Mouse (Mus musculus): ENCODE data around the gene Hmg20a. TPM values are rescaled to one million over a fixed set of nuclear protein-coding genes. Genes with fewer than 3 reads are reported as not detected.

The Hmg20a gene
- total RNA-seq, 2 experiments from 2014 or later = 4.0 to 10.9 TPM

DNA sequence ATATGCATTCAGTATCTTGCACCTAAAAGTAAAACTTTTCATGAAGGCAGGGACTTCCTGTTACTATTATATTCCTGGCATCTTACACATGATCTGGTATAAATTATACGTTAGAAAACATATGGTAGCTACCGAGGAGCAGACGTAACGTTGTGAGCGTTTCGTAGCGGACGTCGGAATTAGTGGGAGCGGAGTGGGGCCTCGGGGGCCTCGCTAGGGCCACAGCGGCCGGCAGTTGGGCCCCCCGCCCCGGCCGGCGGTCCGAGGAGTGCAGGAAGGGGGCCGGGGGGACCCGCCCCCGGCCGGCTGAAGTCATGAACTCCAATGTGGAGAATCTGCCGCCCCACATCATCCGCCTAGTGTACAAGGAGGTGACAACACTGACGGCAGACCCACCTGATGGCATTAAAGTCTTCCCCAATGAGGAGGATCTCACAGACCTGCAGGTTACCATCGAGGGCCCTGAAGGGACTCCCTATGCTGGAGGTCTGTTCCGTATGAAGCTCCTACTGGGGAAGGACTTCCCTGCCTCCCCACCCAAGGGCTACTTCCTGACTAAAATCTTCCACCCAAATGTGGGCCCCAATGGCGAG is 19.0 kb downstream of the Hmg20a start:
- ATAC-seq (replicated peaks; ENCODE audit: low FRiP score, poor library complexity, severe bottlenecking) = peak; percentile 71; the same call in 1 of the 2 replicates

GRCm38 (mm10) chr9:56439699-56440098 is 21.3 kb downstream of the Hmg20a start:
- ATAC-seq (replicated peaks; ENCODE audit: low FRiP score, poor library complexity, severe bottlenecking) = no peak

DNA sequence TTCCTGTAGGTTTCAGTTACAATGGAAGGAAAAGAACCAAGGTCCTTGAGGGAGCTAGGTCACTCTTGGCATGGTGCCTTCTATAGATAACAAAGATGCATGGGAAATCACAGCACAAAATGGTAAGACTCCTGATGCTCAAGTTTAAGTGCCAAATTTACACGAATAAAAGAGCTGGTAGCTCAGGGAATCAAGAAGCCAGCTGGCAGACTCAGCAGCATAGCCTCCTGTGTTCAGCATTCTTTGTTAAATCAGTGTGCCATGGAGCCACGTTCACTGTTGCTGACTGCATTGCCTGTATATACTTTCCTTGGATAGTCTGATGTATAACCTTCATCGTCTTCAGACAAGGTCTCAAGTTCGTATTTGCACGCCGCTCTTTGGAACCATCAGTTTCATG is 33.2 kb downstream of the Hmg20a start:
- ATAC-seq (replicated peaks; ENCODE audit: low FRiP score, poor library complexity, severe bottlenecking) = no peak

DNA sequence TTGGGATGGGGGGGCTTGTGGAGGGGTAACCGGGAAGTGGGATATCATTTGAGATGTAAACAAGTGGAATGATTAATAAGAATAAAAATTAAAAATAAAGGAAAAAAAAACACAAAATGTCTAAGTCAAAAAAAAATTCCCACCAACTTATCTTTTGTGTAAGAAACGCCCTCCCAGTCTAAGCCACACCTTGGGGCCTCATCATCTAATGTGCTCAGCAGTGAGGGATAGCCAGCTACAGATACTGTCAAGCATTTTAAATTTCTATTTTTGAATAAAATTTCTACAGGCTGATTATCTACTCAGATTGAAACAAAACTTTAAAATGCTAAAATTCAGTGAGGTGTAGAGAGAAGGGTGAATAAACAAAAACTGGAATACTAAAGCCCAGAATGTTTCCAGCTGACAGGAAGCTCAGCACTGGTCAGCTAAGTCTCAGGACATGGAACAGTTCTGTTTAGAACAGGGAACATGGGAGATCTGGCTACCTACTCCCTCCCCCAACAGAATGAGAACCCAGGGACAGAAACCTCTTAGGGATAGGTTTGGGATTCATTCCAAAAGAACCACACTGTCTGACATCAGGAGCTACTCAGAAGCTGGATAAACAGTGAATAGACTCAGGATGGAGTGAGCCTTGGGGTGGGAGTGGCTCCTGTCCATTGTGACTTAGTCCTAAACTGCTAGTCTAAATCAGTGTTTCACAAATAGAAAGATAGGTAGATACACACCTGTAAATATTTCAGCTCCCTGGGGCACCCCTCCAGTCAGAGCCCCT is 34.8 kb downstream of the Hmg20a start:
- no peak for ATAC-seq (replicated peaks; ENCODE audit: low FRiP score, poor library complexity, severe bottlenecking)

GRCm38 (mm10) chr9:56456426-56456825 is 38.0 kb downstream of the Hmg20a start:
- no peak for ATAC-seq (replicated peaks; ENCODE audit: low FRiP score, poor library complexity, severe bottlenecking)

GRCm38 (mm10) chr9:56460987-56461386 is 42.6 kb downstream of the Hmg20a start:
- ATAC-seq (replicated peaks; ENCODE audit: low FRiP score, poor library complexity, severe bottlenecking) = no peak

DNA sequence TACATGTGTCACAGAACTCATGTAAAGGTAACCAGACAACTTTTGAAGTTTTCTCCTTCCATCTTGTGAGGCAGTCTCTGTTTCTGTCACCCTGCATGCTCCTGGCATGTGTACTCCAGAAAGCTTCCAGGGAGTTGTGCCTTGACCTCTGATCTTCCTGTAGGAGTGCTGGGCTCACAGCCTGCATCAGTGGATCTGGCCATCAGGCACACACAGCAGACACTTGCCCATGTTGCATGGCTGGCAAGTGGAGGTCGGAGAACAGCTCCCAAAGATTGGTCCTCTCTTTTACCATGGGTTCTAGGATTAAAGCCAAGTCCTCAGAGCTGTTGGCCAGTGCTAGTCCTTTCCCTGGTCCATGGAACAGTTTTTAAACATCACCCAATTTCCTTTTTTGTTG is 44.2 kb downstream of the Hmg20a start:
- ATAC-seq (replicated peaks; ENCODE audit: low FRiP score, poor library complexity, severe bottlenecking) = no peak

- no peak for ATAC-seq (replicated peaks; ENCODE audit: low FRiP score, poor library complexity, severe bottlenecking)
Observed at GRCm38 (mm10) chr9:56463046-56463445, 44.6 kb downstream of the Hmg20a start.

DNA sequence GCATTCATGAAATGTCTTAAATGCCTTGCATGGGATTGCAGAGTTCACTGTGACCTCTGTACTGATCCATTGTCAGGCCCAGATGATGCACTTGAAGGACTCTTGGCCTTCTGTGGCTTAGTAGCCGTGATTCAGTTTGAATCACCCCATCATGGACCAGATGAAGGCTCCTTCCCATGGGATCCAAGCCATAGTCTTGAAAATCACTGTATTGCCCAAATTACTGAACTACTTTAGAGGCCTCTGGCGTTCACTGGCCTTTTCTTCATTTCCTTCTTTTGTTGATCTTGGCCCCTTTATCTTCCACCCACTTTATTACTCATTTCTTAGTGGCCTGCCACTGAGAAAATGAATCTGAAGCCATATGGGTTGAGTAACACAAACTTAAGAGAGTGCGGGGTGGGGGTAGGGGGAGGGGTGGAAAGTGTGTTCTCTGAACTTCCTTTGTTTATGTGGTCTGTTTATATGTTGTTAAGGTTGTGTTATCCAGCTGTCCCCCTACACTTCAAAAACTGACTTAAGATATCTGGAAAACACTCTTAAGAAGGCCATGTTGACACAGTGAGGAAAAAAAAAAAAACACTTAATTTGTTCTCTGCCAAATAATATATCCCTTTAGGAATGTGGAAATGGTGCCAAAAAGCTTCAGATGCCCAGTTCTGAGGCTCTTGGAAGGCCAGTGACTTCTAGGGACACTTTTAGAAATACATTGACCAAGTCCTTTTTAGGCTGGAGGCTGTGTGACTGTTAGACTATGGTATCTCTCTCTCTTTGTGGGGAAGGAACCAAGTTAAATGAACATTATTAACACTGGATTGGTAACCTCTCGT is 45.5 kb downstream of the Hmg20a start:
- no peak for ATAC-seq (replicated peaks; ENCODE audit: low FRiP score, poor library complexity, severe bottlenecking)

DNA sequence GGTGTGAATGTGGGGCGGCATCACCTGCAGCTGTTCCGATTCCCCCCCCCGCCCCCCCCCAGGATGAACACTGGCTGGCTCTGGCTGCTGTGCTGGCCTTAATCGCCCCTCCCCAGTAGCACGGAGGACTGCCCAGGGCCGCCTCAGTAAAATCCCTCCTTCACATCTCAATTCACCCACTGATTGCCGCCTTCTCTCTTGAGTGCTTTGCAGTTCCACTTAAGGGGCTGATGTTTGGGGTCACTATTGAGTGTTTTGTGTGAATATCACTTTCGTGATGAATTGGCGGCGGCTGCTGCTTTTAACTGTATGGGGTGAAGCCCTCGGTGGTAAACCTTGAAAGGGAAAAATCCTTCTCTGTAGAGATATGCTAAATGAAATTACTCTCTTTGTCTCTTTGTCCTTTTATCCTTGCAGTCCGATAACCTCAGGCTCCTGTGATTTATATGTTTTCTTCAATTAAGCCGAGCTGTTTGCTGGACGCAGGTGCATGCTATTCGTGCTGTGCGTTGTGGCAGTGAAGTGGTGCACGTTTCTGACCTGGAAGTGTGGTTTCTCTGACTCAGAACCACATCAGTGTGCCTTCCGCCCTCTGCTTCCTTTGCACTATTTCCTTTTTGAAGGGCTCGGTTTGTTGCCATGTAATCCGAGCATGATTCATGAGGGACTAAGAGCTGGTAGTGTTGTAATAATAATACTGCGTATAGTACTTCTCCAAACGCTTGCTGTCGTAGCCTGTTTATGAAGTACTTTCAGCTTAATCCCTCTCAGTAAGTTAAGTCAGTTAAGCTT is 46.6 kb downstream of the Hmg20a start:
- no peak for ATAC-seq (replicated peaks; ENCODE audit: low FRiP score, poor library complexity, severe bottlenecking)

- no peak for ATAC-seq (replicated peaks; ENCODE audit: low FRiP score, poor library complexity, severe bottlenecking)
Observed at GRCm38 (mm10) chr9:56466251-56466650, 47.8 kb downstream of the Hmg20a start.

DNA sequence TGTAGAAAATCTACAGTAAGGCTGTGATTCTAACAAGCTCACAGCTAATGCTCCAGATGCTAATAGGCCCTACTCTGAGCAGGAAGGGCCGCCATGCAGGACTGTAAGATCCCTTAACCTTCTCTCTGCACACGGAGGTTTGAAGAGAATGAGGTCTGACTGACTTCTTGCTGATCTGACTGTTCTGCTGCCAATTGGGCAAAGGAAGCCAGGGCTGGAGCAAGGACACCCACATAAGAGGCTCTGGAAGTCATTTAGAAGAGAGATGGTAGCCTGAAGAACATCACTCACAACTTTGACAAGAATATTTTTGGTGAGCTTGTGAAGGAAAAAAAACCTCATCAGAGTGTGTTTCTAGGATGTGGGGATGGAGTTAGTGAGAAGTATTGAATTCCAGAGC is 51.2 kb downstream of the Hmg20a start:
- ATAC-seq (replicated peaks; ENCODE audit: low FRiP score, poor library complexity, severe bottlenecking) = no peak

DNA sequence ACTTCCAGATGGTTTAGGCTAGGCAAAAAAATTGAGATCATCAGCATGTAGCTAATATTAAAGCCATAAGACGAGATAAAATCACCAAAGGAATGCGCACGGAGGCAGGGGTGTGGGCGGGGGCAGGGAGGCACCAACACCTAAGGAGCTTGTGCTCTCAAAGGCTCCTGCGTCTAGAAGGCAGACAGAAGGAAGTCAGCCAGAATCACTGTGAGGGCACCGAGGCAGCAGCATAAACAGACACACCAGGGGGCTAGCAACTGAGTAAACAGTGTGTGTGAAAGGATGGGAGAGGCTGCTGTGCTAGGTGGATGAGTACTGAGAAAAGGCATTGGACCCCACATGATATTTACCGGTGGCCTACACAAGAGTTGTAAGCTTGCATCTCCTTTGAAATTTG is 51.9 kb downstream of the Hmg20a start:
- ATAC-seq (replicated peaks; ENCODE audit: low FRiP score, poor library complexity, severe bottlenecking) = no peak

GRCm38 (mm10) chr9:56478975-56479647 is 60.7 kb downstream of the Hmg20a start:
- no peak for ATAC-seq (replicated peaks; ENCODE audit: low FRiP score, poor library complexity, severe bottlenecking)

GRCm38 (mm10) chr9:56482623-56483022 is 64.2 kb downstream of the Hmg20a start:
- ATAC-seq (replicated peaks; ENCODE audit: low FRiP score, poor library complexity, severe bottlenecking) = no peak

GRCm38 (mm10) chr9:56485423-56485822 is 67.0 kb downstream of the Hmg20a start:
- ATAC-seq (replicated peaks; ENCODE audit: low FRiP score, poor library complexity, severe bottlenecking) = no peak

- ATAC-seq (replicated peaks; ENCODE audit: low FRiP score, poor library complexity, severe bottlenecking) = no peak
Observed at GRCm38 (mm10) chr9:56486158-56486557, 67.7 kb downstream of the Hmg20a start.

GRCm38 (mm10) chr9:56487651-56488050 is 69.2 kb downstream of the Hmg20a start:
- no peak for ATAC-seq (replicated peaks; ENCODE audit: low FRiP score, poor library complexity, severe bottlenecking)

DNA sequence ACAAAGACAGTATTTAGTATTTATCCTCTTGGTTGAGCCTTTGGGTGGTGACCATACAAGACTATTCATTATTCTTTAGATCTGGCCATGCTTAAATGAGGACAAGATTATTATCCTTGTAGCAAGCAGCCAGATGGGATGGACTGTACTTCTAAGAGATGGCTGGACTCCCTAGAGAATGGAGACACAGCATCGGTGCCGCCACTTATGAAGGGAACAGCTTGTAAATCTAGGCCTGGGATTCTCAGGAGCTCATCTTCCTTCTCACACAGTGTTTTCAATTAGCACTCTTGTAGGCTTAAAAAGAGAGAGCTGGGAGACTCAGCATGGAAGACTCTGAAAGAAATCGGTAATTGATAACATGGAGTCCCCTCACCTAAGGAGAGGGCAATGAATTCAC is 74.0 kb downstream of the Hmg20a start:
- ATAC-seq (replicated peaks; ENCODE audit: low FRiP score, poor library complexity, severe bottlenecking) = no peak
